Mouse (Mus musculus): ENCODE measurements around the gene Dync1i1.

DNA sequence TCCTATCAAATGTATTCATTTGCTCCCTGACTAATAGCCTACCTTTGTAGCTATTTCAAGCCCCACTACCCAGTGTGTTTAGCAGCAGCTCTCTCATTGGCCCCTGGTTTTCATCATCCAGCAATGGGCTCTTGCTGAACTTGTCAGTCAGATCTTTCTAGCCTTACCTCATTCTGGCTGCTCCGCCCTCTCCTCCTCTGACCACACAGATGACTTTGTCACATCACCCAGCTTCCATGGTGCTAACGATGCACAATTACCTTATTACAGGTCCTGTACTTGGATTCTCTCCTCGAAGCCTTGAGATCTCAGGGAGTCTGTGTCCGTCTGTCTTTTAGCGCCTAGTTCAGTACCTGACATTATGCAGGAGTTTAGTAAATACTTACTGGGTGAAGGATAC is 120.7 kb downstream of the Dync1i1 start:
- TF ChIP-seq CTCF (IDR thresholded peaks at IDR 0.05; ENCODE audit: low read depth) (no peak), EP300 (IDR thresholded peaks at IDR 0.05; ENCODE audit: low read depth) (no peak)

Measured in heart, postnatal 0 days (tissue).